Mouse (Mus musculus) gastrocnemius, adult 18-20 months (tissue): ENCODE results near the gene Gm8229. TPM values are rescaled to one million over a fixed set of nuclear protein-coding genes. Genes with fewer than 3 reads are reported as not detected.
"Not testable (repeated sequence)": the region's sequence is repeated elsewhere in the genome, so short reads cannot be mapped to it uniquely, and the experiment has no call there.

ENCODE experiments used
- DNase-seq: peaks from one replicate; pipeline ENCODE4 v3.0.0; 2021; ENCODE audit warnings: low spot score
- long read RNA-seq, 2 experiments: library from polyadenylated mRNA; stranded (forward); transcript quantifications; one replicate each; pipeline ENCODE4 v2.0.0; 2021
- total RNA-seq, 2 experiments: library from RNA; stranded (reverse); gene quantifications; 2 replicates each; pipeline ENCODE4 v1.2.3; 2021

Gm8229 gene
- not detected for total RNA-seq
- long read RNA-seq, experiment 1: 0 reads
- long read RNA-seq, experiment 2: 0 reads

- not testable (repeated sequence) for DNase-seq
Measured at GRCm38 (mm10) chr14:44365057-44365456, at the start of gene Gm8229. TSS of gene Gm8229 (plus strand) at chr14:44365357.

- DNase-seq: not testable (repeated sequence)
Measured at GRCm38 (mm10) chr14:44338484-44338883, 26.7 kb upstream of the Gm8229 start, which contains the start of gene Gm5930. TSS of gene Gm5930 (minus strand) at chr14:44338584.

GRCm38 (mm10) chr14:44361416-44361815 is 3.7 kb upstream of the Gm8229 start:
- DNase-seq: not testable (repeated sequence)

- DNase-seq: not testable (repeated sequence)
Measured at GRCm38 (mm10) chr14:44362301-44362700, 2.9 kb upstream of the Gm8229 start.

DNA sequence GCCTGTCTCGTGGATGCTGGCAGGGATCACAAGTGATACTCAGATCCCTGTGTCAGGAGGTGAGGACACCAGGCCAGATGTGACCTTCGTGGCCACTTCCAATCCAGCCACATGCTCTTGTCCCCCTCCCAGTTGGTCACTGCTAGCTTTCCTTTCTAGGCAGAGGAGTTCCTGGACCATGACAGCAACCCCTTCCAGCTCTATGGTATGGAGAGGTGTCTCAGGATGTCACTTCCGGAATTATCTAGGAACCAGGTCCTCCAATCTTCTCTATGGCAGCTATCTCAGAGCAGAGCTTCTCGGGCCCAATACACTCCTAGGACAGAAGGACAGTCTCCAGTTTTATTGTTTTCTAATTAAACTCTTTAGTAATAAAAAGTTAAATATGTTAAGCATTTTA is 19.1 kb downstream of the Gm8229 start:
- DNase-seq: not testable (repeated sequence)

GRCm38 (mm10) chr14:44410588-44410987 is 45.4 kb downstream of the Gm8229 start, which contains the start of gene Gm3371:
TSS of gene Gm3371 (minus strand) at chr14:44410688.
- DNase-seq: not testable (repeated sequence)

Other genes with a start within 250 kb of the Gm8229 start
- gene Gm3327, start 241.5 kb upstream of the Gm8229 start, total RNA-seq: not detected
- not detected for gene Gm8212, start 167.7 kb upstream of the Gm8229 start, total RNA-seq
- not detected for gene 4930503E14Rik, start 152.1 kb upstream of the Gm8229 start, total RNA-seq
- not detected for gene Gm8220, start 79.8 kb upstream of the Gm8229 start, total RNA-seq
- gene Gm5930, start 26.8 kb upstream of the Gm8229 start, total RNA-seq: not detected
- not detected for gene Gm3371, start 45.3 kb downstream of the Gm8229 start, total RNA-seq
- not detected for gene Gm8232, start 68.3 kb downstream of the Gm8229 start, total RNA-seq
- gene BC061237, start 127.1 kb downstream of the Gm8229 start, total RNA-seq: not detected
- not detected for gene Gm17093, start 152.9 kb downstream of the Gm8229 start, total RNA-seq
- gene Gm8247, start 217.8 kb downstream of the Gm8229 start, total RNA-seq: not detected